Mouse (Mus musculus): ENCODE results near the gene Nckipsd. TPM values are rescaled to one million over a fixed set of nuclear protein-coding genes. Genes with fewer than 3 reads are reported as not detected.

Gene Nckipsd
- polyA plus RNA-seq (2012; fragmentation: generic; extraction: Trizol) = 5.9 TPM

DNA sequence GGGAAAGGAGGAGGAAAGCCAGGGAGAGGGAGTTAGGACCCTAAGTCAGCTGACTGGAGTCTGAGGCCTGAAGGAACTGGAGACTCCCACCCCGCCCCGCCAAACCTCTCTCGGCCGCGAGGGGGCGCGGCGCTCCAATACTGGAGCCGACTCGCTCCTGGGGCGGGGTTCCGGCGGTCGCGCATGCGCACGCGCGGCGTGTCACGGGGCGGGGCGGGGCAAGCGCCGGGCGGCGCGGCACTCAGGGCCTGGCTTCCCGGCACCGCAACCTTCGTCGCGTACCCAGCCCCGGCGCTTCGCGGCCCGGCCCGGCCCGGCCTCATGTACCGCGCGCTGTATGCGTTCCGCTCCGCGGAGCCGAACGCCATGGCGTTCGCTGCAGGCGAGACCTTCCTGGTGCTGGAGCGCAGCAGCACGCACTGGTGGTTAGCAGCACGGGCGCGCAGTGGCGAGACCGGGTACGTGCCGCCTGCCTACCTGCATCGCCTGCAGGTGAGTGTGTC is at the start of gene Nckipsd:
Nckipsd (plus strand) TSS at position 206 of the 503 bp plus-strand sequence.
- peak within 1 kb of the TSS; percentile 61 for H3ac ChIP-seq (ENCODE audit: control insufficient read depth, insufficient read length)
- H3K4me3 ChIP-seq = peak within 1 kb of the TSS; percentile 34
- no peak for TF ChIP-seq TCF12 (IDR thresholded peaks at IDR 0.05; ENCODE audit: insufficient read depth, poor library complexity, severe bottlenecking)
- peak; percentile 34 for TF ChIP-seq E2F4 (IDR thresholded peaks at IDR 0.05; ENCODE audit: insufficient read depth)
- TF ChIP-seq USF1 (IDR thresholded peaks at IDR 0.05; ENCODE audit: low read depth) = no peak
- no peak for TF ChIP-seq MYOG (IDR thresholded peaks at IDR 0.05; ENCODE audit: control insufficient read depth in 1 of 3, insufficient read depth in 1 of 3, insufficient read length in 2 of 3, low read depth in 2 of 3)
- peak; percentile 96 for TF ChIP-seq POLR2A (IDR thresholded peaks at IDR 0.05; ENCODE audit: insufficient read length, low read depth)
- peak in 1 of 3 experiments; percentile 5 for TF ChIP-seq MYOD1 (IDR thresholded peaks at IDR 0.05; ENCODE audit: control insufficient read depth in 1 of 3, insufficient read length in 2 of 3, low read depth in 2 of 3)
- peak; percentile 97 for TF ChIP-seq POLR2AphosphoS2 (IDR thresholded peaks at IDR 0.05; ENCODE audit: insufficient read length, low read depth)
- peaks cover 22% of the 10 kb centered on the region for H3K36me3 ChIP-seq (ENCODE audit: control insufficient read depth, insufficient read depth)
- H3K79me2 ChIP-seq (ENCODE audit: control insufficient read depth, insufficient read depth) = no peaks in the 10 kb centered on the region
- H3K27me3 ChIP-seq (ENCODE audit: control insufficient read depth, insufficient read depth, insufficient read length) = no peaks in the 10 kb centered on the region
- H3K4me2 ChIP-seq (ENCODE audit: low read depth) = peak within 1 kb of the TSS; percentile 96

DNA sequence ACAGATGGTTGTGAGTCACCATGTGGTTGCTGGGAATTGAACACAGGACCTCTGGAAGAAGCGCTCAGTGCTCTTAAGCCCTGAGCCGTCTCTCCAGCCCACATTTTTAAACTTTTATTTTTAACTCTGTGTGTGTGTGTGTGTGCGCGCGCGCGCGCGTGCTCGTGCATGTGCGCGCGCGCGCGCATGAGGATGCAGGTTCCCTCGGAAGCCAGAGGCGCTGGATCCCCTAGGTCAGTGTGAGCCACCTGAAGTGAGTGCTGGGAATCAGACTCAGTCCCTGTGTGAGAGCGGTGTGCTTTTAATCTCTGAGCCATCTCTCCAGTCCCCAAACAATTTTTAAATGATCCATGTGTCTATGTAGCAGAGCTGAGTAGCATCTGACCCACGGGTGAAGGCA is 49.0 kb upstream of the Nckipsd start:
- TF ChIP-seq REST (IDR thresholded peaks at IDR 0.05; ENCODE audit: insufficient read depth, insufficient read length) (no peak), POLR2A (IDR thresholded peaks at IDR 0.05; ENCODE audit: insufficient read length, low read depth) (no peak), CEBPB (IDR thresholded peaks at IDR 0.05; ENCODE audit: insufficient read depth, poor library complexity, severe bottlenecking) (no peak), MYOG (IDR thresholded peaks at IDR 0.05; ENCODE audit: control insufficient read depth in 1 of 3, insufficient read depth in 1 of 3, insufficient read length in 2 of 3, low read depth in 2 of 3) (no peak), MAX (IDR thresholded peaks at IDR 0.05; ENCODE audit: low read depth) (no peak)
- no peaks in the 10 kb centered on the region for H3K27me3 ChIP-seq (ENCODE audit: control insufficient read depth, insufficient read depth, insufficient read length)
- H3K36me3 ChIP-seq (ENCODE audit: control insufficient read depth, insufficient read depth) = no peaks in the 10 kb centered on the region
- no peaks in the 10 kb centered on the region for H3K79me2 ChIP-seq (ENCODE audit: control insufficient read depth, insufficient read depth)
- H3ac ChIP-seq (ENCODE audit: control insufficient read depth, insufficient read length) = no peak overlapping the region
- no peak overlapping the region for H3K4me3 ChIP-seq
- H3K4me2 ChIP-seq (ENCODE audit: low read depth) = no peak overlapping the region

DNA sequence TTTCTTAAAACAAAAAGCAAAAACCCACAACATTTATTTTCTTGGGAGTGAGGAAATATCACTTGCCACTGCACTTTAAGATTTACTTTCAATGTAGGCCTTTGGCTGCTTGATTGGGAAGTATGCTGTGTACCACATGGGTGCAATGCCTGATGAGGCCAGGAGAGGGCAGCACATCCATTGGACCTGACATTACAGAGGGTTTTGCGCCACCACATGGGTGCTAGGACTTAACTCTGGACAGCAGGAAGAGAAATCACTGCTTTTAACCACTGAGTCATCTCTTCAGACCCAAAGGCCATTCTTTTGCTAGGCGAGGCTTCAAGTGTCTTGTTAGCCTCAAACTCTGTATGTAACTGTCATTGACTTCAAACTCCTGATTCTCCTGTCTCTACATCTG is 48.4 kb upstream of the Nckipsd start:
- no peak for TF ChIP-seq CEBPB (IDR thresholded peaks at IDR 0.05; ENCODE audit: insufficient read depth, poor library complexity, severe bottlenecking)
- Histone ChIP-seq H3K36me3 (ENCODE audit: control insufficient read depth, insufficient read depth) (no peaks in the 10 kb centered on the region), H3K4me3 (no peak overlapping the region), H3K4me2 (ENCODE audit: low read depth) (no peak overlapping the region), H3ac (ENCODE audit: control insufficient read depth, insufficient read length) (no peak overlapping the region), H3K79me2 (ENCODE audit: control insufficient read depth, insufficient read depth) (no peaks in the 10 kb centered on the region), H3K27me3 (ENCODE audit: control insufficient read depth, insufficient read depth, insufficient read length) (no peaks in the 10 kb centered on the region)

DNA sequence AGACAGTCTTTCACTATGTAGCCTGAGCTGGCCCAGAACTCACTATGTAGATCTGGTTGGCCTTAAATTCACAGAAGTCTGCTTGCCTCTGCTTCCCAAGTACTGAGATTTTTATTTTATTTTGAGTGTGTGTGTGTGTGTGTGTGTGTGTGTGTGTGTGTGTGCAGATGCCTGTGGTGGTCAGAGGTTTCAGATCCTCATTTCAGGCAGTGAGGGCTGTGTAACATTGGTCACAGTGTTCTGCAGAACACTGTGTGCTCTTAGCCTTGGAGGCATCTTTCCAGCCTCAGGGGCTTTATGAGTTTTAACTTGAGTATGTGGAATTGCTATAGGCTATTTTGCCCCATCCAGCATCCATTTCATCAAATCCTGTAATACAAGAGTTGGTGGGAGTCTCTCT is 46.6 kb upstream of the Nckipsd start:
- H3K36me3 ChIP-seq (ENCODE audit: control insufficient read depth, insufficient read depth) = no peaks in the 10 kb centered on the region
- no peak overlapping the region for H3K4me2 ChIP-seq (ENCODE audit: low read depth)
- H3K27me3 ChIP-seq (ENCODE audit: control insufficient read depth, insufficient read depth, insufficient read length) = no peaks in the 10 kb centered on the region
- no peaks in the 10 kb centered on the region for H3K79me2 ChIP-seq (ENCODE audit: control insufficient read depth, insufficient read depth)
- TF ChIP-seq POLR2AphosphoS2 (IDR thresholded peaks at IDR 0.05; ENCODE audit: insufficient read length, low read depth) (no peak), CEBPB (IDR thresholded peaks at IDR 0.05; ENCODE audit: insufficient read depth, poor library complexity, severe bottlenecking) (no peak), MAX (IDR thresholded peaks at IDR 0.05; ENCODE audit: low read depth) (no peak), MYOD1 (IDR thresholded peaks at IDR 0.05; ENCODE audit: control insufficient read depth in 1 of 3, insufficient read length in 2 of 3, low read depth in 2 of 3) (no peak)
- no peak overlapping the region for H3K4me3 ChIP-seq
- H3ac ChIP-seq (ENCODE audit: control insufficient read depth, insufficient read length) = no peak overlapping the region

DNA sequence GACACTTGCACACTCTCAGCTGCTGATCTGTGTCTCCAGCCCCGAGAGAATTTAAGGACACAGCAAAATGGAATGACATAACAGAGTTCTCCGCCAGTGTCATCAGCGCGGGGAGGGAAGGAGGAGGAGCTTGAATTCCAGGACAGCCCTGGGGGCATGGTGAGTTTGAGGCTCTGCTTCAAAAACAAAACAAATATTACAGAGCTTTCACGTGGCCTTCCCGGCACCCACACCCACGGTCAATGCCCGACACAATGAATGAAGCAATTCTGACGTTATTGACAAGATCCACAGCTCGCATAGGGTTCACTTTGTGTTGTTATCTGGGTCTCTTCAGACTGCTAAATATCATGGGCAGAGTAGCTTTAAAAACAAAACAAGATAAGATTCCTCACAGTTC is 43.2 kb upstream of the Nckipsd start:
- TF ChIP-seq MYOG (IDR thresholded peaks at IDR 0.05; ENCODE audit: control insufficient read depth in 1 of 3, insufficient read depth in 1 of 3, insufficient read length in 2 of 3, low read depth in 2 of 3) (no peak), TCF3 (IDR thresholded peaks at IDR 0.05; ENCODE audit: insufficient read length, low read depth) (no peak)
- H3K4me3 ChIP-seq = no peak overlapping the region
- H3K36me3 ChIP-seq (ENCODE audit: control insufficient read depth, insufficient read depth) = no peaks in the 10 kb centered on the region
- H3K4me2 ChIP-seq (ENCODE audit: low read depth) = no peak overlapping the region
- H3K27me3 ChIP-seq (ENCODE audit: control insufficient read depth, insufficient read depth, insufficient read length) = no peaks in the 10 kb centered on the region
- H3K79me2 ChIP-seq (ENCODE audit: control insufficient read depth, insufficient read depth) = no peaks in the 10 kb centered on the region
- H3ac ChIP-seq (ENCODE audit: control insufficient read depth, insufficient read length) = no peak overlapping the region

DNA sequence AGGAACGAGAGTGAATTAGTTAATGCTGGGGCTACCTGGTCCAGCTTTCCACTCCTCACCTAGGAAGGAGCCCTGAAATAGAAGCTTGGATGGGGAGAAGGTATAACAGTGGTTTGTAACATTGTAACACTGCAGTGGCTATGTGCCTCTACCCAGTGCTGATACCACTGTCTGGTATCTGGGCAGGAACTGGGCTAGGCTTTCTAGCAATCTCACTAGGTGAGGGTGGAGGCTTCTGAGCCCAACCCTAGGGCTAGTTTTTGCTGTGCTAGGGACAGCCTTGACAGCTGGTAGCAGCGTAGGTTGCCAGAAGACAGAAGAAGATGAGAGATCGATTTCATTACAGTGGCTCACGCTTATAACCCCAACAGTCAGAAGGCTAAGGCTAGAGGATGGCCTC is 31.6 kb upstream of the Nckipsd start:
- Histone ChIP-seq H3K79me2 (ENCODE audit: control insufficient read depth, insufficient read depth) (no peaks in the 10 kb centered on the region), H3K27me3 (ENCODE audit: control insufficient read depth, insufficient read depth, insufficient read length) (no peaks in the 10 kb centered on the region), H3K36me3 (ENCODE audit: control insufficient read depth, insufficient read depth) (no peaks in the 10 kb centered on the region), H3K4me2 (ENCODE audit: low read depth) (no peak overlapping the region), H3K4me3 (no peak overlapping the region), H3ac (ENCODE audit: control insufficient read depth, insufficient read length) (no peak overlapping the region)
- TF ChIP-seq POLR2AphosphoS2 (IDR thresholded peaks at IDR 0.05; ENCODE audit: insufficient read length, low read depth) = no peak
- peak in 1 of 3 experiments; percentile 36 for TF ChIP-seq MYOD1 (IDR thresholded peaks at IDR 0.05; ENCODE audit: control insufficient read depth in 1 of 3, insufficient read length in 2 of 3, low read depth in 2 of 3)
- TF ChIP-seq MYOG (IDR thresholded peaks at IDR 0.05; ENCODE audit: control insufficient read depth in 1 of 3, insufficient read depth in 1 of 3, insufficient read length in 2 of 3, low read depth in 2 of 3) = peak in 1 of 3 experiments; percentile 35
- TF ChIP-seq MAX (IDR thresholded peaks at IDR 0.05; ENCODE audit: low read depth) = no peak
- no peak for TF ChIP-seq TCF12 (IDR thresholded peaks at IDR 0.05; ENCODE audit: insufficient read depth, poor library complexity, severe bottlenecking)
- no peak for TF ChIP-seq USF1 (IDR thresholded peaks at IDR 0.05; ENCODE audit: low read depth)
- TF ChIP-seq POLR2A (IDR thresholded peaks at IDR 0.05; ENCODE audit: insufficient read length, low read depth) = no peak
